Mouse (Mus musculus) thymus, adult 2 months (tissue): ENCODE results near the gene Fam69b.

Experiments used
- CTCF ChIP-seq: fragments of 200-500 bp; IDR thresholded peaks from 2 replicates; pipeline ENCODE4 v1.5.1; 2012; ENCODE audit warnings: mild to moderate bottlenecking, control low read depth, low read length, moderate library complexity, borderline replicate concordance; ENCODE audit not compliant: control insufficient read depth, poor library complexity, insufficient read depth; ENCODE audit errors: extremely low read depth
- POLR2A ChIP-seq: fragments of 200-500 bp; IDR thresholded peaks from 2 replicates; pipeline ENCODE4 v1.6.1; 2012; ENCODE audit warnings: mild to moderate bottlenecking, low read length, control low read depth, moderate library complexity; ENCODE audit not compliant: control insufficient read depth, poor library complexity, insufficient read depth; ENCODE audit errors: extremely low read depth

DNA sequence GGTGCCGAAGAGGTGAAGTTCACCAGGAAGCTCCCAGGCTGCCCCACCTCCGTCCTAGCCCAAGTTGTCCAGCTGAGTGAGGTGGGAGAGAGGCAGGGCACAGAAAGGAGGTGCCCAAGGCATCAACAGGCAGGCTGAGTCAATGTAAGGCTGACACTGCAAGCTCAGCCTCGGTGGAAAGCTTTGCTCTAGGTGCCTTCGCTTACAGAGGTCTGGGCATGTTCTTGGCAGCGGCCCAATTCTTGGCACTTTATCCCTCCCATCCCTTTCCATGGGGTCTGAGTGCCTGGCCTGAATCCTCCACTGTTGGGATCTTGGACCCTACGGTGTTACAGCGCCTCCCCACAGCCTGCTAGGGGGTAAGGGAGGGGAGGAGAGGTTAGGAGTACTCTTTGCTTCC is 45.5 kb upstream of the Fam69b start:
- TF ChIP-seq CTCF: no peak
- no peak for TF ChIP-seq POLR2A
